Mouse (Mus musculus): Measurements from ENCODE around the gene Glipr1l2.
"Not testable (repeated sequence)": the region's sequence is repeated elsewhere in the genome, so short reads cannot be mapped to it uniquely, and the experiment has no call there.

DNA sequence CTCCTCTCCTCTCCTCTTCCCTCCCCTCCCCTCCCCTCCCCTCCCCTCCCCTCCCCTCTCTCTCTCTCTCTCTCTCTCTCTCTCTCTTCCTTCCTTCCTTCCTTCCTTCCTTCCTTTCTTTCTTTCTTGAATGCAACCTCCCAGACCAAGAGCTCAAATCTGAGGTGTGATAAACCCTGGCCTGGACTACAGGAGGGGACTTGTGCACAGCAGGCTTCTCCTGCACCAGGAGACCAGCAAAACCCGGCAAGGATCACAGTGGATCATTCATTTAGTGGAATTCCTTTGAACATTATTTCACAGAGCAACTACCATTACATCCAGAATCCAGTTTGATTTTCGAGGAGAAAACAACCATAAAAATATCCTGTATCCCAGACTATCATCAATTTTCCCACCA is 31.2 kb upstream of the Glipr1l2 start:
- not testable (repeated sequence) for TF ChIP-seq POLR2A (IDR thresholded peaks at IDR 0.05; ENCODE audit: borderline replicate concordance, control insufficient read depth, low read depth, low read length); CTCF (IDR thresholded peaks at IDR 0.05; ENCODE audit: control insufficient read depth, insufficient read depth, low read length)
